Mouse (Mus musculus) spleen, adult 2 months (tissue): ENCODE measurements around the gene Gm1110. TPM values are rescaled to one million over a fixed set of nuclear protein-coding genes. Genes with fewer than 3 reads are reported as not detected.

Experiments used
- DNase-seq, 2 experiments: peaks; one replicate each; pipeline versions ENCODE4 v3.0.0 to v3.0.0-alpha.2; 2012 to 2021; ENCODE audit warnings: low spot score in 2 of 2, low read depth in 1 of 2
- H3K27ac ChIP-seq: fragments of 200-500 bp; 2 replicates; pipeline ENCODE4 v1.5.1; 2012; ENCODE audit warnings: low read length, inconsistent platforms; ENCODE audit not compliant: insufficient read depth
- H3K27me3 ChIP-seq: fragments of 200-500 bp; 2 replicates; pipeline ENCODE4 v1.6.1; 2012; ENCODE audit warnings: mild to moderate bottlenecking, moderate library complexity, low read length, inconsistent platforms; ENCODE audit not compliant: control insufficient read depth, insufficient read depth
- H3K36me3 ChIP-seq: fragments of 200-500 bp; 2 replicates; pipeline ENCODE4 v1.6.1; 2012; ENCODE audit warnings: mild to moderate bottlenecking, low read length, inconsistent platforms; ENCODE audit not compliant: control insufficient read depth, insufficient read depth
- H3K4me1 ChIP-seq: fragments of 200-500 bp; 2 replicates; pipeline ENCODE4 v1.6.1; 2011; ENCODE audit warnings: inconsistent platforms; ENCODE audit not compliant: control insufficient read depth, insufficient read depth, insufficient read length
- H3K4me3 ChIP-seq: fragments of 200-500 bp; 2 replicates; pipeline ENCODE4 v1.5.1; 2011; ENCODE audit warnings: mild to moderate bottlenecking, inconsistent platforms; ENCODE audit not compliant: insufficient read depth, insufficient read length; ENCODE audit errors: extremely low read depth
- CTCF ChIP-seq: fragments of 200-500 bp; IDR thresholded peaks from 2 replicates; pipeline ENCODE4 v1.5.1; 2011; ENCODE audit warnings: mild to moderate bottlenecking, inconsistent platforms; ENCODE audit not compliant: insufficient read depth, insufficient read length, insufficient replicate concordance; ENCODE audit errors: extremely low read depth
- POLR2A ChIP-seq: fragments of 200-500 bp; IDR thresholded peaks from 2 replicates; pipeline ENCODE4 v1.6.1; 2011; ENCODE audit warnings: low read depth, low read length, inconsistent platforms
- WGBS: fragments of 180-500 bp; shearing (Covaris S2); methylation state at CpG from one replicate; pipeline ENCODE4 v1.1.7; 2018; 5-methylcytosine and 5-hydroxymethylcytosine counted together
- polyA plus RNA-seq: library from polyadenylated mRNA; depleted of rRNA; stranded (reverse); fragments of >200 nt; gene quantifications from 2 replicates; pipeline ENCODE4 v1.2.3, GENCODE M21; 2012; rRNA removed

Gene Gm1110
- polyA plus RNA-seq, 1 experiment = not detected

DNA sequence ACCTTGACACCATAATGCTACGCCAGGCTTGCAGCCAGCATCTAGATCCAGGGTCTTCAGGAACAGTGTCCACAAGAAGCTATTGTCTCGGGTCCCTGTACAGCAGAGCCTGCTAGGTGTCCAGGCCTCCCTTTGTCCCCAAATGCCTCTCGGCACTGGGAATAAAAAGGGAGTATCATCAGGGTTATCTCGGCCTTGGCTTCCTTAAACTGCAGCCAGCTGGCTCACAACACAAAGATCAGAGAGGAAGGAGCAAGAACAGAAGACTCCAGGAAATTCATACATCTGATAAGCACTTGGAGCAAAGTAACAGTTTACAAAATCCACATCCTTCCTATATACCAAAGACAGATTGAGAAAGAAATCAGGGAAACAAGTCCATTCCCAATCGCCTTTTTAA lies 62.2 kb downstream of the Gm1110 start, which contains the start of gene Glb1l3:
Glb1l3 (minus strand) TSS at position 140 of the 400 bp plus-strand sequence.
- no peak for DNase-seq
- no peak for TF ChIP-seq POLR2A
- no peak for TF ChIP-seq CTCF
- 58% methylated on average over 5 of the region's 5 CpGs for WGBS
- Histone ChIP-seq H3K4me3 (no peak within 1 kb of the TSS), H3K27ac (no peak within 1 kb of the TSS), H3K36me3 (no peaks in the 10 kb centered on the region), H3K4me1 (no peaks in the 10 kb centered on the region), H3K27me3 (no peaks in the 10 kb centered on the region)

DNA sequence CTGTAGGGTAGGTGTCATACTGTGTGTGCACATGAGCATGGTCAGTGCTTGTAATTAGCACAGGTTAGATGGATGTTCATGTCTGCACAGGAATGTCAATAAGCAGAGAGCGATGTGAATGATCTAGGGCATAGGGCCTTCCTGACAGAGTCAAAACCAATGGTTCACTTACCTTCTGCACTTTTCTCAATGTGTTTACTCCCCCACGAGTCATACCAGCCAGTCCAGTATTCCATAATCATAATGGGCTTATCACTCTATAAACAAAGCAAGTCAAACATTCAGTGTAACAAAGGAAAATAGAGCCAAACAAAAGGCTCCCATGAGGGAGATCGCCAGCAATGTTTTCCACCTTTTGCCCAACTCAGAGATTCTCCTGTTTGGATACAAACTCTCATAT lies 91.8 kb downstream of the Gm1110 start:
- WGBS = 78% methylated on average over 3 of the region's 3 CpGs
- TF ChIP-seq POLR2A (no peak), CTCF (no peak)
- H3K4me1 ChIP-seq = no peaks in the 10 kb centered on the region
- DNase-seq = no peak
- H3K27me3 ChIP-seq = no peaks in the 10 kb centered on the region
- H3K4me3 ChIP-seq = no peak overlapping the region
- H3K36me3 ChIP-seq = no peaks in the 10 kb centered on the region
- H3K27ac ChIP-seq = no peak overlapping the region

Other genes starting within 250 kb of the Gm1110 start
- 0.07 and 0.15 TPM in 2 replicates for gene B3gat1, start 189.4 kb downstream of the Gm1110 start, polyA plus RNA-seq
- 0.22 and 0.30 TPM in 2 replicates for gene Glb1l2, start 116.6 kb downstream of the Gm1110 start, polyA plus RNA-seq
- not detected in 2 replicates for gene Glb1l3, start 62.2 kb downstream of the Gm1110 start, polyA plus RNA-seq
- gene Acad8, start 76.5 kb upstream of the Gm1110 start, polyA plus RNA-seq = 5.7 and 6.6 TPM in 2 replicates
- 3.0 and 3.5 TPM in 2 replicates for gene Thyn1, start 76.6 kb upstream of the Gm1110 start, polyA plus RNA-seq
- gene Vps26b, start 107.0 kb upstream of the Gm1110 start, polyA plus RNA-seq = 16.2 and 23.0 TPM in 2 replicates
- 17.2 and 19.8 TPM in 2 replicates for gene Ncapd3, start 107.1 kb upstream of the Gm1110 start, polyA plus RNA-seq
- gene Jam3, start 232.3 kb upstream of the Gm1110 start, polyA plus RNA-seq = 5.9 and 6.4 TPM in 2 replicates